Mouse (Mus musculus): Measurements from ENCODE around the gene Gm5788.
"Not testable (repeated sequence)": the region's sequence is repeated elsewhere in the genome, so short reads cannot be mapped to it uniquely, and the experiment has no call there.

Gm5788 gene

DNA sequence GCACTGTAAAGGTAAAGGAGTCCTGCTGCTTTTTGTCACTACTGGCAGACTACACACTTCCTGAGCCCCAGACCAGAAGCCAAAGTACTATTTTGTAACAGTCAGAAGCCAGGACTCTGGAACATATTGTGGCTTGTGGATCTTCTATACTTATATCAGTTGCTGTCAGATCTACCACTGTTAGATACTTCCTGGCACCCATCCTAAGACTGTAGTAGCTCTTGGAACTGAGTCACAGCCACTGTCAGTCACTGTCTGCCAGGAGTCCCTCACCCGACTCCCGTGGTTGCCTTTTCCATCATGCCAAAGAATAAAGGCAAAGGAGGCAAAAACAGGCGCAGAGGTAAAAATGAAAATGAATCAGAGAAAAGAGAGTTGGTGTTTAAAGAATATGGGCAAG is at the start of gene Gm5788:
Gm5788 (plus strand) TSS at position 301 of the 400 bp plus-strand sequence.
- DNase-seq (ENCODE audit: low spot score): not testable (repeated sequence)

DNA sequence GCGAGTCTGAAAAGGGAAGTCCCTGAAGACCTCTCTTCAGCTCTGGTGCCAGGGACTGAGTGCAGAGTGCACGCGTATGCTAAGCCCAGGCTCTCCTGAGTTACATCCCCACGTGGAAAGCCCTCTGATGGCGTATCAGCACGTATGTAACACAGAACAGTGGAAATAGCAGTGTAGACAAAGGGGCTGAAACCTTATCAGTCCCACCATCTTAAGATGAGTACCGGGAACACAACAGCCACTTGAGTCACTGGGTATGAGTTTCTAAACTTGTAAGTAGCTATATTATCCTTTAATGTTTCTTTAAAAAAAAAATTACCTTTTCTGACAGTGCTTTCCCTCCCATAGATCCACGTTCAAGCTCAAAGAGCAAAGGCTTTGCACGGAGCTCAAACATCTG is 45.1 kb upstream of the Gm5788 start:
- DNase-seq (ENCODE audit: low spot score): no peak

DNA sequence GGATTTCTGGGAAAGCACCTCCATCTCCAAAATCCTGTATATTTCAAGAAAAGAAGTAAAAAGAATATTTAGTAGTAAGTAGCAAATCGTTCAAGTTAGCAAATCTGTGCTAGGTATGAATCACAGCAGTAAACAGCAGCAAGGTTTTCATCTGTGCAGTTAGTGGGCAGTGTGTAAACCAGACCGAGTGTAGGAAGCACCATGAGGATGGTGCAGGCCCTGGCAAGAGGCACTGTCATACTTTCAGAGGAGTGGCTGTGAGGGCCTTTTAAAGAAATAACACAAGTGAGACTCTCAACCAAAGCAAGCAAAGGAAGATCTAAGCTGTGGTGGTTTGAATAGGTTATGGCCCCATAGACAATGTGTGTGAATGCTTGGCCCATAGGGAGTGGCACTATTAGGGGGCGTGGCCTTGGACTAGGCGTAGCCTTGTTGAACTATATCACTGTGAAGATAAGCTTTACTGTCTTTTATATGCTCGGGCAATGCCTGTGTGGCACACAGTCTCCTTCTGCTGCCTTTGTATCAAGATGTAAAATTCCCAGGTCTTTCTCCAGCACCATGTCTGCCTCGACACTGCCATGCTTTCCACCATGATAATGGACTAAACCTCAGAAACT is 29.7 kb upstream of the Gm5788 start:
- DNase-seq (ENCODE audit: low spot score): no peak

DNA sequence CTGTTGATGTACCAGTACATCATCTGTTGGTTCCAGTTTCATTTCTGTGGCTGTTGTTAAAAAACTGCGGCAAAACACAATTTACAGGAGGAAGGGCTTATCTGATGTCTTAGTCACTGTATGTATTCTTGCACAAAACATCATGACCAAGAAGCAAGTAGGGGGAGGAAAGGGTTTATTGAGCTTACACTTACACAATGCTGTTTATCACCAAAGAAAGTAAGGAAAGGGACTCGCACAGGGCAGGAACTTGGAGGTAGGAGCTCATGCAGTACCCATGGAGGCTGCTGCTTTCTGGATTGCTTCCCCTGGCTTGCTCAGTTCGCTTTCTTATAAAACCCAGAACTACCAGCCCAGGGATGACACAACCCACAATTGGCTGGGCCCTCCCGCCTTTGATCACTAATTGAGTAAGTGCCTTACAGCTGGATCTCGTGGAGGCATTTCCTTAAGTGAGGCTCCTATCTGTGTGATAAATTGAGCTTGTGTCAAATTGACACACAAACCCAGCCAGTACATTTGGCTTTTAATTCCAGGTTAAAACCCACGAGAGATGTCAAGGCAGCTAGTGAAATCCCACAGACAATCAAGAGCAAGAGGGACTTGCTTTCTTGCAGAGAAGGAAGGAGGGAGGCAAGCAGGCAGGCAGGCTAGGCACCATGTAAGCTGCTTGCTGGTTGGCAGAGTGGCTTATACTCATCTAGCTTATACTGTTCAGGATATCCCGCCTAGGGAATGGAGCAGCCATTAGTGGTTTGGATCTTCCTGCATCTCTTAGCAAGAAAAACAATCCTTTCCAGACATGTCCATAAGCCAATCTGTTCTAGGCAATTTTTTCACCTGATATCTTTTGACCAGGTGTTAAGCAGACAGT is 24.0 kb upstream of the Gm5788 start:
- peak; percentile 55 for DNase-seq (ENCODE audit: low spot score)

DNA sequence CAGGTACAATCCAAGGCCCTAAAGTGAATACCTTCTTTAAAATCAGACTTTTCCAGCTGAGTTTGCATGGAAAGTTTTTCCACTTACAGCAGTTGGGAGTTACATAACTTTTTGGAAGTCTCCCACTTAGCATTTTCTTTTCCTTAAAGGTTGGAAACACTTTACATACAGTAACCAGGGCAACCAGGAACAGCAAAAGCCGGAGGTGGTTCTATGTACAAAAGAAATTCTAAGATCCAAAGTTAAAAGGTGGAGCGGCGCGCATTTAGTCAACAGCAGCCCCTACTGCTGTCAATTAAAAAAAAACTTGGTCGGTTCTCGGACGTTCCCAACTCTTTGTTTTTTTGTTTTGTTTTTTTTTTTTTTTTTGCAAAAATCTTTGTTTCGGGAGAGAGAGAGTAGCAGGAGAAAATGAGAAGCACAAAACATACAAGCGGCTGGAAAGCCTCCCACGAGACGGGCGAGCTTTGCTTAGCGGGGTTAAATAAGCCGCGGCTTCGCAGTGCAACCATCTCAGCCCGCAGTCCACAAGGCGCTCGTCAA is 23.0 kb upstream of the Gm5788 start:
- DNase-seq (ENCODE audit: low spot score): no peak

DNA sequence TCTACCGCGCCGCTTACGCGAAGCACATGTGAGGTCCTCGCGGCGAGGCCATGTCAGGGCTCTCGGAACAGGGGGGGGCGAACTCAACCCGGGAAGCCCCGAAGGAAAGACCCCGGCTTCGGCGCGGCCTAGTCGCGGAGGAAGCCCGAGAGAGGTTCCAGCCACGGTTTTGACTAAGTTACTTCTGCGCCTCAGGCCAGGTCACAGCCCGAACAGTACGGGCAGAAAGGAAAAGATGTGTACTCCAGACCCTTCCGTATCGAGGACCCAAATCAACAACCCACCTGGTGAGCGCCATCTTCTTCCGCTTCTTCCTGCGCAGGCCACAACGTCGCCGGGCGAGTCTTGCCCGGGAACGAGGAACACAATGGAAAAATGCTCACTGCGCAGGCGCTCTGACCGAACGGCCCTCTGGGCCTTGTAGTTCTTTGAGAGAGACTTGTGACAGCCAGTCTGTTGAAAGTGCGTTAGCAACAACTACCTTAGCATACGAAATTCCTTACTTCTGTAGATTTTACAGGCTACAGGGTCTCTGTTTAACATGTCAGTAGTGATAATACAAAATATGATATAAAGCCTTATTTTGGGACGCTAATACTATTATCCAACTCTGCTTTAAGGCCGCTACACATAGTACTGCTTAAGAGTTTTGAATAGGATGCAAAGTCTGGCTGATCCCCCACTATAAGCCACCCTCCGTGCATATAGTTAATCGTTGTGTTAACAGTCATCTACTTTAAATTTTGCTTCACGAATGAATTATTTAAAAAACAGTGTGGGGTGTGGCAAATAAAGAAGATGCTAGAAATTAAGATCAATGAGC is 22.3 kb upstream of the Gm5788 start, which contains the start of gene Snw1:
Snw1 (minus strand) TSS at position 311 of the 823 bp plus-strand sequence.
- DNase-seq (ENCODE audit: low spot score): peak; percentile 94

DNA sequence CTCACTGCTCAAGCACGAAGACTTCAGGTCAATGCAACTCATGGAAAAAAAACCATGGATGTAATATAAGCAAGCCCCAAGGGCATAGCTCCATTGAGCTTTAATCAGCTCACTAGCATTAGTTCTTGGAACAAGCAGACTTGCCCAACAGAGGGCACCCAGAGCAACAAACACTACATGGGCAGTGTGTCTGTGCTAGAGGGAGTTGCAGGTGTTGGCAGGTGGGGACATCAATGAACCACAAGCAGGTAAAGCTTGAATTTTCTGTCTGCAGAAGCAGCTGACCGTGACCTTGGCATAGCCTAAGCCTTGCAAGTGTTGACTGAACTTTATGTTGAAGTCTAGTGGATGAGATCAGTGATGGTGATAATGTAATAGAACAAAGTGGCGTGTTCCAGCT is 19.8 kb upstream of the Gm5788 start:
- no peak for DNase-seq (ENCODE audit: low spot score)

DNA sequence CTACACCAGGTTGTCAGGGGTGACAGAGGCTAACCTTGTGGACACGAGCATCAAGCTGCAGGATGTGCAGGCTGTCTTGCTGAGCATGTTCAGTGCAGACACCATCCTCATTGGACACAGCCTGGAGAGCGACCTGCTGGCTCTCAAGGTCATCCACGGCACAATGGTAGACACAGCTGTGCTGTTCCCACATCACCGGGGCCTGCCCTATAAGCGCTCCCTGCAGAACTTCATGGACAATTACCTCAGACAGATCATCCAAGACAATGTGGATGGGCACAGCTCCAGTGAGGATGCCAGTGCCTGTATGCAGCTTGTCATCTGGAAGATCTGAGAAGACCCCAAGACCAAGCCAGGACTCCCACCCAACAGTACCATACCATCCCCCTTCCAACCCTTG is 12.0 kb upstream of the Gm5788 start:
- DNase-seq (ENCODE audit: low spot score): not testable (repeated sequence)

DNA sequence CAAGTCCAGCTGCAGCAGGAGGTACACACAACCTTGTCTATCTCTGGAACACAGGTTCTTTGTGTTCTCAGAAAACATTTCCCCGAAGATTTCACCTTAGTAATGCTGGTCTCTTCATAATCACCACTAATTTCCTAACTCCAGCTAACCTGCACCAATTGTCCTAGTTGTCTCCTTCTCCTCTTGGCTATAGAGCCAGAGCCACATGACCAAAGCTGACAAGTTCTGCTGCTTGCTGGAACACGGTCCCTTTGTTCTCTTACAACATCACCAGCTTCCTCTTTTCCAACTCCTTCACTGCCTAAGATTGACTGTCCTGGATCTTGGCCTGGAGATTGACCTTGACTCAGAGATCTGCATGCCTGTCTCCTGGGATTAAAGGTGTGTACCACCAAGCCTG is 5.8 kb upstream of the Gm5788 start:
- not testable (repeated sequence) for DNase-seq (ENCODE audit: low spot score)

DNA sequence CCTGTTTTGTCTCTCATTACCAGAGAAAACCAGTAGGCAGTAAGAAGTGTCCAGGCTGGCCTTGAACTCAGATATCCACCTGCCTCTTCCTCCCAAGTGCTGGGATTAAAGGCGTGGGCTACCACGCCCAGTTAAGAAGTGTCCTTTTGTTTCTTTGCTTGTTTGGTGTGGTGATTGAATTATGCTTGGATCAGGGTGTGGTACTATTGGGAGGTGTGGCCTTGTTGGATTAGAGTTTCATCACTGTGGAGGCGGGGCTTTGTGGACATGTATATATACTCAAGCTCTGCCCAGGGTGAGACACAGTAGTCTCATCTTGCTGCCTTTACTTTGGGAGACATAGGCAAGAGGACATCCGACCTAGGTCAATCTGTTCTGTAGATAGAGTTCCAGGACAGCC is 19.5 kb downstream of the Gm5788 start, which contains the start of gene Gm8300:
Gm8300 (plus strand) TSS at position 301 of the 400 bp plus-strand sequence.
- DNase-seq (ENCODE audit: low spot score): not testable (repeated sequence)

DNA sequence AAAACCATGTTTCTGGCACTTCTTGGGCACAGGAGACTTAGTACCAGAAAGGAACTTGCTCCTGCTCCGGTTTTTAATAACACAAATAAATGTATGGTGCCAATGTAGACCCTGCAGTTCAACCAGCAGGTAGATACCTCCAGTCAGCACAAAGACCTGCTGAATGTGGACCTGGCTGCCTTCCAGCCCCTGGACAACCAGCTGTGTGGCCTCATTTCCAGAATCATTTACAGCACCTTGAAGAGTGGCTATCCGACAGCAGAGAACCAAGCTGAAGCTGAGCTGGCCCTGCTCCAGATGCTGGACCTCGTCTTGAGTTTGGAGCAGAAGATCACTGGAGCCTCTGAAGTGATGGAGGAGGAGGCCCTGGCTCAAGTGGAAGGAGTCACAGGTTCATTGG is 25.1 kb downstream of the Gm5788 start:
- DNase-seq (ENCODE audit: low spot score): not testable (repeated sequence)

DNA sequence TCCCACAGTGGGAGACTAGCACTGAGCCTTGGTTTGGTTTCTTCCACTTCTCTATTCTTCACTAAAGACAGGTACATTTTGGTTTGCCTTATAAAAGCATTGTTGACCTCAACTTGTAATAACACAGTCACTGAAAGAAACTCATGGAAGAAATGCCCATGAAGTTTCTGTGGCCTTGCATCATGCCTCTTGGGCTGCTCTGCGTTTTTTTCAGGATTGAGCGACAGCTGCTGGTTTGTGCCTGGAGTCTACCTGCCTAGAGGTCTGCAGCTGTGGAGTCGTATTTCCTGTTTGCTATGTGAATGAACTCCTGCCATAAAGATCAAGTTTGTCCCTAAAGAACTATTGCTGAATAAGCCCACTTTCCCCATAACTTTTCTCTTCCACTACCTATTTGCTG is 49.4 kb downstream of the Gm5788 start:
- no peak for DNase-seq (ENCODE audit: low spot score)
